Mouse (Mus musculus): ENCODE data around the gene Bag3.

DNA sequence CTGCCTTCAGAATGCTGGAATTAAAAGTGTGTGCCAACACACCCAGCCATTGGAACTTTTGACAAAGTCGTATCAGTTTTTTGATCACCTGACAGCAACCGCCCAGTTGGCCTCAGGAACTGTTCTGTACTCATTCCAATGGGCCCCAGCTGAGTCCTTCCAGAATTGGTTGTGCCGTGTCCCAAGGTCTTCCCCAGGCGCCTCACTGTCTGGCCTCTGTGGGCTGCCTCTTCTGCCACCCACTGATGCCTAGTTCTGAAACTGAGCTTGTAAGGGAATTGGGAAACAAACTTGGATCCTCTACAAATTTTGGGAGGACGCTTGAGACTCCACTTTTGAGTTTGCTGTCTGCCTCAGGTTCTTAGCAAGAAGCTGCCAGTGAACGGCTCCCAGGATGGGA lies 23.6 kb upstream of the Bag3 start:
- TF ChIP-seq POLR2AphosphoS2 (IDR thresholded peaks at IDR 0.05; ENCODE audit: insufficient read length, low read depth) (no peak), POLR2A (IDR thresholded peaks at IDR 0.05; ENCODE audit: insufficient read length, low read depth) (no peak), E2F4 (IDR thresholded peaks at IDR 0.05; ENCODE audit: insufficient read depth) (no peak), USF1 (IDR thresholded peaks at IDR 0.05; ENCODE audit: low read depth) (no peak), MAX (IDR thresholded peaks at IDR 0.05; ENCODE audit: low read depth) (no peak)

All from myocyte (in vitro differentiated cells).